Mouse (Mus musculus) natural killer cell, adult 2 months (primary cell): Measurements from ENCODE around the gene Cep63.

Source experiments
- DNase-seq, 2 experiments: peaks; one replicate each; pipeline ENCODE4 v3.0.0; 2022; ENCODE audit warnings: low spot score in 2 of 2

The Cep63 gene

DNA sequence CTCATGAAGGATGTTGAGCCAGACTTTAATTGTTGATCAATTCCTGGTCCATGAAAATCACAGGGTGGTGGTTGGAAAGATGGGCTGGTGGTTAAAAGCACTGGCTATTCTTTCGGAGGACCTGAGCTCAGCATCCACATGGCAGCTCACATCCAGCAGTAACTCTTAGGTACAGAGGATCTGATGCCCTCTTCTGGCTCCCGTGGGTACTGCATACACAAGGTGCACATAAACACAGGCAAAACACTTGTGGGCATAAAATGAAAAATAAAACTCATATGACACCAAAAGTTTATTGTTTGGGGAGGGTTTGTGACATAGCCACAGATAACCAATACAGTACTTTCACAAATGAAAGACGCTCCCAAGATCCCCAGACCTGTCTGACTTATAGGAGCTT is 67.9 kb downstream of the Cep63 start:
- DNase-seq: no peak

- no peak for DNase-seq
These were observed 72.6 kb downstream of the Cep63 start for GRCm38 (mm10) chr9:102553781-102554180.

DNA sequence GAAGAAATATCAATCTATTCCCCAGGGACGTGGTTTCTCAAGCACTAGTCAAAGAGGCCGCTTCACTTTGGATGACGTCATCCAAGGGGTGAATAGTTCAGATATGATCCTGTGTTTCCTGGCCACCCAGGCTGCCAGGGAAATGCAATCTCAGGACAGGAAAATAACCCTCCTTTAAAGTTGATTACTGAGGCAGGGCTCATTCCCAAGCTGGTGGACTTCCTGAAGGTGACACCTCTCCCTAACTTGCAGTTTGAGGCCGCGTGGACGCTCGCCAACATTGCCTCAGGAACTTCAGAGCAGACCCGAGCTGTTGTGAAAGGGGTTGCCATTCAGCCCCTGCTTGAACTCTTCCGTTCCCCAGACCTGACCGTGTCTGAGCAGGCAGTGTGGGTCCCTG is 74.6 kb downstream of the Cep63 start:
- DNase-seq: no peak

DNA sequence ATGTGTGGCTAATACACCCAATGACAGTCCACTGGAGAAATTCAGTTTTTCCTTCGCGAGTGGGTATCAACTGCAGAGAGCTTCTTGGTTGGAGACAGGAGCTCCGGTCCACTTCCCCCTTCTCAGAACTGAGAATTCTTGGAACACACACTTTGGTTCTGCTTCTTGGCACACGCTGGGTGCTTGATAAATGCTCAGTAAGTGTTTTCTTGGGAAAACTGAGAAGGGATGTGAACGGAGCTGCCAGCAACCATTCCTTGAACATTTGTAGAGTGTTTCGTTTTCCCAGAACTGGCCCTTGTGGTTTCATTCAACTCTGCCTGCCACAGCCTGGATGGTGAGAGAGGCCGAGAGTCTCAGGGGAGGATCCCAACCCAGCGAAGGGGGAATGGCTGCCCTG is 77.1 kb downstream of the Cep63 start:
- DNase-seq: no peak

DNA sequence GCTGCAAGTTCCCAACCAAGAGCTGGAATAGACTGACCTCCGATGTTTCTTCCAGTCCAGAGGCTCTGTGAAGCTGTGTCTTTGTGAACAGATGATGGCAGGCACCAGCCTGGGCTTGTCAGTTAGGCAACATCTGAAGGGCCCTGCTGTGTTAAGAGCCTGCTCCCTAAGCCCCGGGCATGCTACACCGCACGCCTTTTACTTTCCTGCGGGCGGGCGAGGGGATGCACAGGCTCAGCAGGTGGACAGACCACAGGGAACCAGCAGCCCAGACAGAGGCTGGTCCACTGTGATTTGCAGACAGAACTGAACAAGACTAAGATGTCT is 79.3 kb downstream of the Cep63 start:
- DNase-seq: no peak

- no peak for DNase-seq
These were observed 79.9 kb downstream of the Cep63 start for GRCm38 (mm10) chr9:102546256-102547027.

GRCm38 (mm10) chr9:102545406-102546255 is 80.7 kb downstream of the Cep63 start:
- peak; percentile 11 to 46 for DNase-seq

DNA sequence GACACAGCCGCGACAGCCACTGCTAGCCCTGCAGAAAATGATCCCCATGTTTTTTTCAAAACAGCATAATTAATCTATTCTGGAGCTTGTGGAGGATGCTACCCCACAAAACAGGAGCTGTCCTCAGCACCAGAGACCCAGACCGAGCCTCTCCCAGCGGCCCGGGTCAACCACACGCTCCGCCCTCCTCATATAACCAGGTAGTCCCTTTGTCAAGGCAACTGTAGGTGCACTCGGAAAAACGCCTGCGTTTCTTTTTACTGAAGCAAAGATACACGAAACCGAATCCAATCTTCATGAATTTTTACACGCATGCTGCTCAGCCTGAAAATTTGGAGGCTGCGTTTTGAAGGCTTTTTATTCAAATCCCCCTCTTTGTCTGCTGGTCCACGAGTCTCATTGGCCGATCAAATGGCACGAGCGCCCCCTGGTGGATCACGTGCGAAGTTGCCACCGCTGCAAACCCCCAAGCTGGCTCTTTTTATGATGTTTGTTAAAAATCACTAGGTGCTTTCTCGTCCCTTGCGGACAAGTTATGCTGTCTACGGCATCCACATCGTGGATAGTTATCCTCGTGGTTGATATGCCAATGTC is 81.5 kb downstream of the Cep63 start:
- DNase-seq: peak; percentile 75 to 83

GRCm38 (mm10) chr9:102544116-102544772 is 82.1 kb downstream of the Cep63 start:
- DNase-seq: no peak

DNA sequence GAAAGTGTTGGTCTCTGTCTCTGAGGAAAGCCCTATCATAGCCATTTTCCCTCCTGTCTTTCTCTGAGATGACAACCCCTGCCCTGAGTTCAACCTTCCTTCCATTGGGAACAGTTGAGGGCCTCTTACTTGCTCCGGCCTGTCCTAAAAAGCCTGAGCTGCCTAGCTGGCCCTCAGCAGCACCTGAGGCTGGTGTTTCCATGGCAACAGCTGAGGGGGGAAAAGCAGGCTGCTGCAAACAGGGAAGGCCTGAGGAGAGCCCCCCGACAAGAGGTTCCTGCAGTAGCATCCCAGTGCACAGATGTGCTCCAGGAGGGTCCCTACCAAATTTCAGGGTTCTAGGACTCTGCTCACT is 82.6 kb downstream of the Cep63 start:
- DNase-seq: no peak

DNA sequence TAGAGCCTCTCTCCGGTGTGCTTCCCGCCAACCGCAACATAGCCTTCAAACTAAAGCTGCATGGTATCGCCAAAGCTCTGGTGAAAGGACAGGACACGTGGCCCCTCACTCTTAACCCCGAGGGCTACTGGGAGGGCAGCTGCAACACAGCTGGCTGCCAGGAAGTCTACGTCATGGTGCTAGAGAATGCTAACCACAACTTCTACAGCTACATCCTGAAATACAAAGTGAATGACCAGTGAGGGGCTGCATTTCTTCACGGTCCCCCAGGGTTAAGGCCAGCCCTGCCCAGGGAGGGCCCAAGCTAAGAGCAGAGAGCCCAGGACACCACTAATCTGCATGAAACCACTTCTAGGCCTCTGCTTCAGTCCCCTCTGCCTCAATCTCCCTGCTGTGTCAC is 83.8 kb downstream of the Cep63 start:
- DNase-seq: peak; percentile 62 to 66

- DNase-seq: peak; percentile 73 to 76
These were observed 84.7 kb downstream of the Cep63 start for GRCm38 (mm10) chr9:102541666-102542065.

DNA sequence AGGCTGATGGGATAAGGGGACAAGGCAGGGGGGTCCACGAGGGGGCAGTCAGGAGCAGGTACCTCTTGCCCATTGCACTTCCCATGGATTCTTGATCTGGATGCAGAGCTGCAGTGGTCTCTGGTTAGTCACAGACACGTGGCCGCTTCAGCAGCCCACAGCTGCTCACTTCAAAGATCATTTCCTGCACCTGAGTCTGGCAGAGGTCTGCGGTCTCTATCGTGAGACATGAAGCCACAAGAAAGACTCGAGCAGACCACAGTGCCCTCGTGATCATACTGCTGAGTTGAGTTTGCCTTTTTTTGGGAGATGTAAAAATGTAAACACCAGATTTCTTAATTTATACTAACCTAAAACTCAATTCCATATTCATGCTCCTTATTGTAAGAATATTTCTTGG is 86.6 kb downstream of the Cep63 start:
- peak; percentile 64 to 72 for DNase-seq

- DNase-seq: no peak
These were observed 89.4 kb downstream of the Cep63 start for GRCm38 (mm10) chr9:102536968-102537367.
